Mouse (Mus musculus) myocyte (in vitro differentiated cells): ENCODE results near the gene Dgki. TPM values are rescaled to one million over a fixed set of nuclear protein-coding genes. Genes with fewer than 3 reads are reported as not detected.

ENCODE experiments used
- H3K27me3 ChIP-seq: one replicate; pipeline ENCODE4 v1.6.1; 2011; ENCODE audit not compliant: control insufficient read depth, insufficient read depth, insufficient read length
- H3K36me3 ChIP-seq: one replicate; pipeline ENCODE4 v1.6.1; 2011; ENCODE audit not compliant: control insufficient read depth, insufficient read depth
- H3K4me2 ChIP-seq: one replicate; pipeline ENCODE4 v1.6.1; 2011; ENCODE audit warnings: low read depth, control low read depth
- H3K4me3 ChIP-seq: one replicate; pipeline ENCODE4 v1.5.1; 2011; ENCODE audit warnings: mild to moderate bottlenecking, control low read depth, moderate library complexity
- H3K79me2 ChIP-seq: one replicate; pipeline ENCODE4 v1.6.1; 2011; ENCODE audit not compliant: control insufficient read depth, insufficient read depth
- H3ac ChIP-seq: one replicate; pipeline ENCODE4 v1.6.1; 2011; ENCODE audit not compliant: control insufficient read depth, insufficient read length
- CEBPB ChIP-seq: IDR thresholded peaks from 2 replicates; pipeline ENCODE4 v1.6.1; 2011; ENCODE audit warnings: mild to moderate bottlenecking, moderate library complexity; ENCODE audit not compliant: poor library complexity, insufficient read depth, severe bottlenecking
- E2F4 ChIP-seq: IDR thresholded peaks from one replicate; pipeline ENCODE4 v1.6.1; 2011; ENCODE audit warnings: mild to moderate bottlenecking, control low read depth, moderate library complexity; ENCODE audit not compliant: insufficient read depth
- MAX ChIP-seq: IDR thresholded peaks from one replicate; pipeline ENCODE4 v1.6.1; 2011; ENCODE audit warnings: low read depth, mild to moderate bottlenecking, control low read depth
- MYOD1 ChIP-seq, 3 experiments: IDR thresholded peaks; one replicate each; pipeline ENCODE4 v1.6.1; 2011; ENCODE audit warnings: control low read depth in 2 of 3, low read depth in 2 of 3, mild to moderate bottlenecking in 2 of 3, moderate library complexity in 1 of 3; ENCODE audit not compliant: insufficient read length in 2 of 3, control insufficient read depth in 1 of 3
- MYOG ChIP-seq, 3 experiments: IDR thresholded peaks; one replicate each; pipeline ENCODE4 v1.6.1; 2011; ENCODE audit warnings: control low read depth in 2 of 3, low read depth in 2 of 3, mild to moderate bottlenecking in 2 of 3; ENCODE audit not compliant: insufficient read length in 2 of 3, control insufficient read depth in 1 of 3, insufficient read depth in 1 of 3
- POLR2A ChIP-seq: IDR thresholded peaks from one replicate; pipeline ENCODE4 v1.6.1; 2011; ENCODE audit warnings: low read depth, mild to moderate bottlenecking, control low read depth, moderate library complexity; ENCODE audit not compliant: insufficient read length
- POLR2AphosphoS2 ChIP-seq: IDR thresholded peaks from one replicate; pipeline ENCODE4 v1.6.1; 2011; ENCODE audit warnings: low read depth, control low read depth; ENCODE audit not compliant: insufficient read length
- REST ChIP-seq: IDR thresholded peaks from one replicate; pipeline ENCODE4 v1.6.1; 2011; ENCODE audit warnings: mild to moderate bottlenecking, control low read depth, moderate library complexity; ENCODE audit not compliant: insufficient read depth, insufficient read length
- SRF ChIP-seq: IDR thresholded peaks from one replicate; pipeline ENCODE4 v1.6.1; 2011; ENCODE audit warnings: low read depth; ENCODE audit not compliant: control insufficient read depth, insufficient read length
- TCF12 ChIP-seq: IDR thresholded peaks from one replicate; pipeline ENCODE4 v1.6.1; 2011; ENCODE audit warnings: mild to moderate bottlenecking, control low read depth; ENCODE audit not compliant: poor library complexity, insufficient read depth, severe bottlenecking
- TCF3 ChIP-seq: IDR thresholded peaks from one replicate; pipeline ENCODE4 v1.6.1; 2011; ENCODE audit warnings: low read depth, control low read depth; ENCODE audit not compliant: insufficient read length
- USF1 ChIP-seq: IDR thresholded peaks from one replicate; pipeline ENCODE4 v1.6.1; 2011; ENCODE audit warnings: low read depth, mild to moderate bottlenecking, control low read depth, moderate library complexity
- polyA plus RNA-seq: library from polyadenylated mRNA; unstranded; fragments of >200 nt; fragmentation: generic; extraction: Trizol; gene quantifications from one replicate; pipeline ENCODE4 v1.2.1, GENCODE M21; 2012; ENCODE audit warnings: missing spikeins

The Dgki gene
- polyA plus RNA-seq, 1 experiment = 0.02 TPM

- H3K27me3 ChIP-seq = no peaks in the 10 kb centered on the region
- H3K36me3 ChIP-seq = no peaks in the 10 kb centered on the region
- H3K4me3 ChIP-seq = no peak overlapping the region
- H3K4me2 ChIP-seq = no peak overlapping the region
- H3K79me2 ChIP-seq = no peaks in the 10 kb centered on the region
- TF ChIP-seq POLR2A = no peak
- TF ChIP-seq TCF12 = no peak
- TF ChIP-seq POLR2AphosphoS2 = no peak
- TF ChIP-seq TCF3 = no peak
- no peak for TF ChIP-seq USF1
- no peak for TF ChIP-seq E2F4
- TF ChIP-seq SRF = no peak
- no peak for TF ChIP-seq MAX
- TF ChIP-seq MYOD1 (IDR thresholded peaks at IDR 0.05; ENCODE audit: control insufficient read depth in 1 of 3, insufficient read length in 2 of 3, low read depth in 2 of 3) = no peak
- no peak for TF ChIP-seq MYOG (IDR thresholded peaks at IDR 0.05; ENCODE audit: control insufficient read depth in 1 of 3, insufficient read depth in 1 of 3, insufficient read length in 2 of 3, low read depth in 2 of 3)
- no peak for TF ChIP-seq REST
- TF ChIP-seq CEBPB = no peak
- H3ac ChIP-seq = no peak overlapping the region
Observed at GRCm38 (mm10) chr6:37053411-37053810, 246.6 kb downstream of the Dgki start.

- no peak overlapping the region for H3K4me2 ChIP-seq
- TF ChIP-seq MYOD1 (IDR thresholded peaks at IDR 0.05; ENCODE audit: control insufficient read depth in 1 of 3, insufficient read length in 2 of 3, low read depth in 2 of 3) (no peak), POLR2A (no peak), MAX (no peak), E2F4 (no peak), TCF3 (no peak), MYOG (IDR thresholded peaks at IDR 0.05; ENCODE audit: control insufficient read depth in 1 of 3, insufficient read depth in 1 of 3, insufficient read length in 2 of 3, low read depth in 2 of 3) (no peak), USF1 (no peak), SRF (no peak), POLR2AphosphoS2 (no peak), CEBPB (no peak), TCF12 (no peak), REST (no peak)
- H3K79me2 ChIP-seq = no peaks in the 10 kb centered on the region
- no peak overlapping the region for H3ac ChIP-seq
- no peak overlapping the region for H3K4me3 ChIP-seq
- no peaks in the 10 kb centered on the region for H3K36me3 ChIP-seq
- no peaks in the 10 kb centered on the region for H3K27me3 ChIP-seq
Observed at GRCm38 (mm10) chr6:37051652-37052051, 248.3 kb downstream of the Dgki start.

GRCm38 (mm10) chr6:37051150-37051549, 248.8 kb downstream of the Dgki start:
- H3K27me3 ChIP-seq = no peaks in the 10 kb centered on the region
- H3K36me3 ChIP-seq = no peaks in the 10 kb centered on the region
- no peaks in the 10 kb centered on the region for H3K79me2 ChIP-seq
- no peak overlapping the region for H3K4me3 ChIP-seq
- H3K4me2 ChIP-seq = no peak overlapping the region
- TF ChIP-seq SRF = no peak
- no peak for TF ChIP-seq E2F4
- no peak for TF ChIP-seq USF1
- no peak for TF ChIP-seq POLR2AphosphoS2
- no peak for TF ChIP-seq TCF12
- no peak for TF ChIP-seq TCF3
- TF ChIP-seq REST = no peak
- no peak for TF ChIP-seq MYOG (IDR thresholded peaks at IDR 0.05; ENCODE audit: control insufficient read depth in 1 of 3, insufficient read depth in 1 of 3, insufficient read length in 2 of 3, low read depth in 2 of 3)
- TF ChIP-seq POLR2A = no peak
- no peak for TF ChIP-seq CEBPB
- TF ChIP-seq MAX = no peak
- TF ChIP-seq MYOD1 (IDR thresholded peaks at IDR 0.05; ENCODE audit: control insufficient read depth in 1 of 3, insufficient read length in 2 of 3, low read depth in 2 of 3) = no peak
- H3ac ChIP-seq = no peak overlapping the region

GRCm38 (mm10) chr6:37047611-37048129, 252.3 kb downstream of the Dgki start:
- Histone ChIP-seq H3K4me2 (no peak overlapping the region), H3ac (no peak overlapping the region), H3K79me2 (no peaks in the 10 kb centered on the region), H3K36me3 (no peaks in the 10 kb centered on the region), H3K4me3 (no peak overlapping the region), H3K27me3 (no peaks in the 10 kb centered on the region)
- TF ChIP-seq E2F4 = no peak
- TF ChIP-seq USF1 = no peak
- no peak for TF ChIP-seq POLR2AphosphoS2
- no peak for TF ChIP-seq TCF12
- TF ChIP-seq MYOD1 (IDR thresholded peaks at IDR 0.05; ENCODE audit: control insufficient read depth in 1 of 3, insufficient read length in 2 of 3, low read depth in 2 of 3) = no peak
- TF ChIP-seq TCF3 = no peak
- TF ChIP-seq REST = no peak
- no peak for TF ChIP-seq SRF
- no peak for TF ChIP-seq CEBPB
- no peak for TF ChIP-seq MYOG (IDR thresholded peaks at IDR 0.05; ENCODE audit: control insufficient read depth in 1 of 3, insufficient read depth in 1 of 3, insufficient read length in 2 of 3, low read depth in 2 of 3)
- no peak for TF ChIP-seq MAX
